Mouse (Mus musculus) forebrain, postnatal 0 days (tissue): ENCODE measurements at regions not wholly inside any gene's neighbourhood (a gene's known extent, or its start where the extent isn't known, plus 50 kb on each side); places are given as distances from the start of the nearest gene placed in this dataset.

Experiments used
- ATAC-seq: fragments of 200-750 bp; cut with Nextera tagmentation; 2 replicates; pipeline ENCODE4 v1.8.0; 2017; ENCODE audit warnings: mild to moderate bottlenecking, moderate library complexity
- DNase-seq: peaks from one replicate; pipeline ENCODE4 v3.0.0-alpha.2; 2015
- H3K27ac ChIP-seq: fragments of 300-500 bp; sonication (generic); 2 replicates; pipeline ENCODE4 v1.5.1; 2014; ENCODE audit warnings: low read depth, mild to moderate bottlenecking, antibody characterized with exemption, low read length, moderate library complexity, mixed read lengths
- H3K27me3 ChIP-seq: fragments of 300-500 bp; sonication (generic); 2 replicates; pipeline ENCODE4 v1.6.1; 2014; ENCODE audit warnings: mild to moderate bottlenecking, low read length, mixed read lengths; ENCODE audit not compliant: insufficient read depth
- H3K36me3 ChIP-seq: fragments of 300-500 bp; sonication (generic); 2 replicates; pipeline ENCODE4 v1.6.1; 2014; ENCODE audit warnings: mild to moderate bottlenecking, moderate library complexity; ENCODE audit not compliant: insufficient read depth
- H3K4me1 ChIP-seq: fragments of 300-500 bp; sonication (generic); 2 replicates; pipeline ENCODE4 v1.6.1; 2014; ENCODE audit warnings: antibody characterized with exemption; ENCODE audit not compliant: insufficient read depth
- H3K4me2 ChIP-seq: fragments of 300-500 bp; sonication (generic); 2 replicates; pipeline ENCODE4 v1.6.1; 2014; ENCODE audit warnings: low read depth, mild to moderate bottlenecking, moderate library complexity
- H3K4me3 ChIP-seq: fragments of 300-500 bp; sonication (generic); 2 replicates; pipeline ENCODE4 v1.5.1; 2014; ENCODE audit warnings: low read depth, low read length, mixed read lengths
- H3K9ac ChIP-seq: fragments of 300-500 bp; sonication (generic); 2 replicates; pipeline ENCODE4 v1.6.1; 2014; ENCODE audit warnings: mild to moderate bottlenecking
- H3K9me3 ChIP-seq: fragments of 300-500 bp; sonication (generic); 2 replicates; pipeline ENCODE4 v1.6.1; 2016; ENCODE audit warnings: low read length
- CTCF ChIP-seq: sonication (generic); IDR thresholded peaks from 2 replicates; pipeline ENCODE4 v1.5.1; 2016; ENCODE audit warnings: antibody characterized with exemption, control low read depth, low read depth
- WGBS: fragments of 180-500 bp; shearing (Covaris S2); extraction: QIAGEN DNeasy Blood & Tissue Kit; methylation state at CpG from one replicate; pipeline ENCODE4 v1.1.7; 2014; 5-methylcytosine and 5-hydroxymethylcytosine counted together

GRCm38 (mm10) chr13:84878178-84878849 lies 310.9 kb upstream of the Ccnh start:
- no peak for TF ChIP-seq CTCF
- Histone ChIP-seq H3K27me3 (no peaks in the 10 kb centered on the region), H3K9me3 (no peaks in the 10 kb centered on the region), H3K36me3 (no peaks in the 10 kb centered on the region), H3K9ac (no peak overlapping the region), H3K4me1 (no peaks in the 10 kb centered on the region), H3K4me2 (no peak overlapping the region), H3K4me3 (no peak overlapping the region), H3K27ac (no peak overlapping the region)
- DNase-seq: no peak
- WGBS: 90% methylated on average over 1 of the region's 1 CpGs
- ATAC-seq: no peak

GRCm38 (mm10) chr13:84905347-84905981 lies 283.7 kb upstream of the Ccnh start:
- peak; percentile 78 for DNase-seq
- H3K4me3 ChIP-seq: peak overlapping the region; percentile 28
- 22% methylated on average over 6 of the region's 6 CpGs for WGBS
- no peaks in the 10 kb centered on the region for H3K9me3 ChIP-seq
- ATAC-seq: peak; percentile 95
- H3K4me2 ChIP-seq: peak overlapping the region; percentile 34
- H3K4me1 ChIP-seq: no peaks in the 10 kb centered on the region; the same call in 1 of the 2 replicates
- H3K27ac ChIP-seq: peak overlapping the region; percentile 65
- TF ChIP-seq CTCF: no peak
- H3K36me3 ChIP-seq: no peaks in the 10 kb centered on the region
- H3K27me3 ChIP-seq: no peaks in the 10 kb centered on the region
- H3K9ac ChIP-seq: peak overlapping the region; percentile 32; the same call in 1 of the 2 replicates

GRCm38 (mm10) chr13:84905994-84906393 lies 283.2 kb upstream of the Ccnh start:
- Histone ChIP-seq H3K4me3 (peak overlapping the region; percentile 28), H3K9me3 (no peaks in the 10 kb centered on the region), H3K27me3 (no peaks in the 10 kb centered on the region), H3K27ac (peak overlapping the region; percentile 65), H3K9ac (peak overlapping the region; percentile 32; the same call in 1 of the 2 replicates), H3K4me1 (no peaks in the 10 kb centered on the region; the same call in 1 of the 2 replicates), H3K36me3 (no peaks in the 10 kb centered on the region), H3K4me2 (peak overlapping the region; percentile 34)
- DNase-seq (no peak), ATAC-seq (peak; percentile 72)
- no peak for TF ChIP-seq CTCF
- 15% methylated on average over 3 of the region's 3 CpGs for WGBS

- Histone ChIP-seq H3K4me2 (no peak overlapping the region), H3K4me1 (no peaks in the 10 kb centered on the region), H3K36me3 (no peaks in the 10 kb centered on the region), H3K27me3 (no peaks in the 10 kb centered on the region), H3K27ac (no peak overlapping the region), H3K4me3 (no peak overlapping the region), H3K9ac (no peak overlapping the region), H3K9me3 (no peaks in the 10 kb centered on the region)
- peak; percentile 60 for ATAC-seq
- no peak for TF ChIP-seq CTCF
- WGBS: 19% methylated on average over 1 of the region's 1 CpGs
- no peak for DNase-seq
Measured at GRCm38 (mm10) chr13:84931271-84931670, 257.9 kb upstream of the Ccnh start.

- no peak for DNase-seq
- no peak for ATAC-seq
- Histone ChIP-seq H3K4me3 (no peak overlapping the region), H3K4me1 (no peaks in the 10 kb centered on the region), H3K9me3 (no peaks in the 10 kb centered on the region), H3K27ac (no peak overlapping the region), H3K9ac (no peak overlapping the region), H3K36me3 (no peaks in the 10 kb centered on the region), H3K27me3 (no peaks in the 10 kb centered on the region), H3K4me2 (no peak overlapping the region)
- TF ChIP-seq CTCF: no peak
- WGBS: 89% methylated on average over 1 of the region's 1 CpGs
Measured at GRCm38 (mm10) chr13:84935610-84936009, 253.6 kb upstream of the Ccnh start.

GRCm38 (mm10) chr13:84939695-84940094 lies 249.5 kb upstream of the Ccnh start:
- H3K27me3 ChIP-seq: no peaks in the 10 kb centered on the region
- H3K4me3 ChIP-seq: no peak overlapping the region
- WGBS: 88% methylated on average over 7 of the region's 7 CpGs
- no peaks in the 10 kb centered on the region for H3K36me3 ChIP-seq
- TF ChIP-seq CTCF: no peak
- no peaks in the 10 kb centered on the region for H3K9me3 ChIP-seq
- H3K9ac ChIP-seq: no peak overlapping the region
- ATAC-seq (no peak), DNase-seq (no peak)
- no peak overlapping the region for H3K4me2 ChIP-seq
- H3K27ac ChIP-seq: no peak overlapping the region
- no peaks in the 10 kb centered on the region for H3K4me1 ChIP-seq

- Histone ChIP-seq H3K4me3 (no peak overlapping the region), H3K36me3 (no peaks in the 10 kb centered on the region), H3K27ac (no peak overlapping the region), H3K9me3 (no peaks in the 10 kb centered on the region), H3K4me2 (no peak overlapping the region), H3K4me1 (no peaks in the 10 kb centered on the region), H3K9ac (no peak overlapping the region), H3K27me3 (no peaks in the 10 kb centered on the region)
- TF ChIP-seq CTCF: no peak
- ATAC-seq (no peak), DNase-seq (no peak)
- WGBS: 100% methylated on average over 1 of the region's 1 CpGs
Measured at GRCm38 (mm10) chr13:84940936-84941335, 248.3 kb upstream of the Ccnh start.
